Mouse (Mus musculus) bone marrow macrophage, adult 2 months (primary cell): ENCODE data around the gene Pik3cb.

Source experiments
- CTCF ChIP-seq: IDR thresholded peaks from 2 replicates; pipeline ENCODE4 v1.5.1; 2012; ENCODE audit warnings: low read depth, mild to moderate bottlenecking, low read length, moderate library complexity
- POLR2A ChIP-seq: IDR thresholded peaks from 2 replicates; pipeline ENCODE4 v1.6.1; 2012; ENCODE audit warnings: mild to moderate bottlenecking, low read depth, low read length, borderline replicate concordance

- TF ChIP-seq CTCF (no peak), POLR2A (no peak)
Measured at GRCm38 (mm10) chr9:99158203-99158632, 17.8 kb upstream of the Pik3cb start.
